ENCODE assay signal across 19 mouse cellular contexts in genomic region chr4:106370013-106370412, GRCm38 (mm10).
"Had no signal": no experiment of that assay in that cellular context is flagged by ENCODE, and none has a peak within 500 bp of the region (broad histone marks: within the 10 kb centered on the region; RNA-seq: fewer than 3 reads in every experiment).

No protein-coding gene starts in this region.

- H3K27ac ChIP-seq: limb, embryonic 12.5 days; limb, embryonic 15.5 days; liver, embryonic 13.5 days; lung, embryonic 15.5 days; midbrain, embryonic 10.5 days; midbrain, embryonic 13.5 days; neural tube, embryonic 13.5 days had no signal

- ATAC-seq: midbrain, embryonic 13.5 days; midbrain, embryonic 16.5 days had no signal

- H3K9me3 ChIP-seq: limb, embryonic 12.5 days; limb, embryonic 15.5 days; liver, embryonic 13.5 days; lung, embryonic 15.5 days; midbrain, embryonic 10.5 days; midbrain, embryonic 13.5 days; neural tube, embryonic 13.5 days had no signal

- H3K4me3 ChIP-seq: limb, embryonic 12.5 days; limb, embryonic 15.5 days; liver, embryonic 13.5 days; lung, embryonic 15.5 days; midbrain, embryonic 10.5 days; midbrain, embryonic 13.5 days; myocyte; neural tube, embryonic 13.5 days had no signal

- H3K9ac ChIP-seq: limb, embryonic 12.5 days; limb, embryonic 15.5 days; liver, embryonic 13.5 days; lung, embryonic 15.5 days; midbrain, embryonic 13.5 days; neural tube, embryonic 13.5 days had no signal

- H3K4me2 ChIP-seq: limb, embryonic 12.5 days; limb, embryonic 15.5 days; liver, embryonic 13.5 days; lung, embryonic 15.5 days; midbrain, embryonic 13.5 days; neural tube, embryonic 13.5 days had no signal

- DNase-seq: kidney, adult 18-20 months; kidney, adult 9 months; kidney, postnatal 14 days; kidney, postnatal 4 days; left cerebral cortex, postnatal 4 days; liver, embryonic 13.5 days; lung, postnatal 10 days; lung, postnatal 4 days; retina, postnatal 1 day; thymus, adult 18-20 months; thymus, postnatal 4 days had no signal

- H3K27me3 ChIP-seq: limb, embryonic 12.5 days; limb, embryonic 15.5 days; liver, embryonic 13.5 days; lung, embryonic 15.5 days; midbrain, embryonic 13.5 days; neural tube, embryonic 13.5 days had no signal

- H3K4me1 ChIP-seq: limb, embryonic 12.5 days; limb, embryonic 15.5 days; liver, embryonic 13.5 days; lung, embryonic 15.5 days; midbrain, embryonic 10.5 days; midbrain, embryonic 13.5 days; neural tube, embryonic 13.5 days had no signal
